Mouse (Mus musculus) MEL (cell line): ENCODE data around the gene Cpm. TPM values are rescaled to one million over a fixed set of nuclear protein-coding genes. Genes with fewer than 3 reads are reported as not detected.

Experiments used
- DNase-seq: peaks from one replicate; pipeline ENCODE4 v3.0.0; 2011; ENCODE audit warnings: low read depth, low spot score
- H3K27ac ChIP-seq: 2 replicates; pipeline ENCODE4 v1.5.1; 2012; ENCODE audit warnings: low read depth, mild to moderate bottlenecking, control low read depth, low read length, moderate library complexity; ENCODE audit not compliant: control insufficient read depth
- H3K27me3 ChIP-seq, 2 experiments: fragments of 150-350 bp in 1 of 2; sonication (generic) in 1 of 2; 2 replicates each; pipeline ENCODE4 v1.6.1; 2012; ENCODE audit warnings: low read length in 2 of 2, mild to moderate bottlenecking in 2 of 2, improper control_type of control experiment in 1 of 2, moderate library complexity in 1 of 2; ENCODE audit not compliant: insufficient read depth in 2 of 2, control insufficient read depth in 1 of 2
- H3K36me3 ChIP-seq, 2 experiments: 2 replicates each; pipeline ENCODE4 v1.6.1; 2012 to 2014; ENCODE audit warnings: low read length in 2 of 2, improper control_type of control experiment in 1 of 2, inconsistent platforms in 1 of 2, mild to moderate bottlenecking in 1 of 2; ENCODE audit not compliant: insufficient read depth in 2 of 2, control insufficient read depth in 1 of 2
- H3K4me1 ChIP-seq, 2 experiments: fragments of 150-350 bp in 1 of 2; sonication (generic) in 1 of 2; 2 replicates each; pipeline ENCODE4 v1.6.1; 2012; ENCODE audit warnings: low read length in 2 of 2, improper control_type of control experiment in 1 of 2, mild to moderate bottlenecking in 1 of 2; ENCODE audit not compliant: insufficient read depth in 2 of 2, control insufficient read depth in 1 of 2
- H3K4me3 ChIP-seq, 2 experiments: fragments of 150-350 bp in 1 of 2; sonication (generic) in 1 of 2; 2 replicates each; pipeline ENCODE4 v1.5.1; 2012; ENCODE audit warnings: low read depth in 2 of 2, low read length in 2 of 2, mild to moderate bottlenecking in 2 of 2, moderate library complexity in 2 of 2, control low read depth in 1 of 2, improper control_type of control experiment in 1 of 2; ENCODE audit not compliant: control insufficient read depth in 1 of 2, insufficient read depth in 1 of 2
- H3K79me2 ChIP-seq: 2 replicates; pipeline ENCODE4 v1.6.1; 2012; ENCODE audit warnings: mild to moderate bottlenecking, low read length, moderate library complexity; ENCODE audit not compliant: control insufficient read depth, poor library complexity, insufficient read depth
- H3K9ac ChIP-seq: 2 replicates; pipeline ENCODE4 v1.6.1; 2012; ENCODE audit warnings: low read depth, mild to moderate bottlenecking, control low read depth, low read length, moderate library complexity; ENCODE audit not compliant: control insufficient read depth, poor library complexity, severe bottlenecking
- H3K9me3 ChIP-seq: fragments of 150-350 bp; sonication (generic); replicated peaks from 2 replicates; pipeline ENCODE4 v1.6.1; 2012; ENCODE audit warnings: mild to moderate bottlenecking, low read length, improper control_type of control experiment, moderate library complexity; ENCODE audit not compliant: insufficient read depth
- BHLHE40 ChIP-seq: IDR thresholded peaks from 2 replicates; pipeline ENCODE4 v1.6.1; 2012; ENCODE audit warnings: low read depth, mild to moderate bottlenecking, inconsistent platforms, low read length, improper control_type of control experiment, borderline replicate concordance
- CHD2 ChIP-seq: IDR thresholded peaks from 2 replicates; pipeline ENCODE4 v1.6.1; 2011; ENCODE audit warnings: low read length, improper control_type of control experiment
- E2F4 ChIP-seq: IDR thresholded peaks from 2 replicates; pipeline ENCODE4 v1.6.1; 2011; ENCODE audit warnings: low read depth, low read length, improper control_type of control experiment, borderline replicate concordance
- ELF1 ChIP-seq: IDR thresholded peaks from 2 replicates; pipeline ENCODE4 v1.6.1; 2014; ENCODE audit warnings: low read depth, mild to moderate bottlenecking, inconsistent platforms, low read length, improper control_type of control experiment, moderate library complexity
- EP300 ChIP-seq, 2 experiments: IDR thresholded peaks; 2 replicates each; pipeline ENCODE4 v1.6.1; 2011; ENCODE audit warnings: improper control_type of control experiment in 2 of 2, low read length in 2 of 2, low read depth in 1 of 2, mild to moderate bottlenecking in 1 of 2
- ETS1 ChIP-seq: IDR thresholded peaks from 2 replicates; pipeline ENCODE4 v1.6.1; 2012; ENCODE audit warnings: low read depth, mild to moderate bottlenecking, inconsistent platforms, low read length, improper control_type of control experiment, moderate library complexity
- GATA1 ChIP-seq: IDR thresholded peaks from 2 replicates; pipeline ENCODE4 v1.6.1; 2011; ENCODE audit warnings: low read depth, low read length, improper control_type of control experiment
- JUND ChIP-seq: IDR thresholded peaks from 2 replicates; pipeline ENCODE4 v1.6.1; 2011; ENCODE audit warnings: low read depth, mild to moderate bottlenecking, improper control_type of control experiment, low read length
- KAT2A ChIP-seq: conservative IDR thresholded peaks from 2 replicates; pipeline ENCODE4 v1.6.1; 2012; ENCODE audit warnings: low read depth, low read length, improper control_type of control experiment, inconsistent platforms
- MAFK ChIP-seq: IDR thresholded peaks from 2 replicates; pipeline ENCODE4 v1.6.1; 2011; ENCODE audit warnings: low read depth, mild to moderate bottlenecking, low read length, improper control_type of control experiment, borderline replicate concordance
- MEF2A ChIP-seq: IDR thresholded peaks from 2 replicates; pipeline ENCODE4 v1.6.1; 2014; ENCODE audit warnings: low read depth, mild to moderate bottlenecking, inconsistent platforms, low read length, improper control_type of control experiment; ENCODE audit not compliant: poor library complexity, insufficient replicate concordance, severe bottlenecking; ENCODE audit errors: extremely low read depth
- MXI1 ChIP-seq: IDR thresholded peaks from 2 replicates; pipeline ENCODE4 v1.6.1; 2011; ENCODE audit warnings: mild to moderate bottlenecking, low read depth, low read length, improper control_type of control experiment
- NELFE ChIP-seq: IDR thresholded peaks from 2 replicates; pipeline ENCODE4 v1.6.1; 2011; ENCODE audit warnings: low read depth, low read length, improper control_type of control experiment
- POLR2A ChIP-seq, 2 experiments: IDR thresholded peaks; 2 replicates each; pipeline ENCODE4 v1.6.1; 2011 to 2012; ENCODE audit warnings: low read length in 2 of 2, mild to moderate bottlenecking in 2 of 2, control low read depth in 1 of 2, improper control_type of control experiment in 1 of 2, low read depth in 1 of 2, moderate library complexity in 1 of 2; ENCODE audit not compliant: control insufficient read depth in 1 of 2, insufficient read depth in 1 of 2, poor library complexity in 1 of 2
- RAD21 ChIP-seq: IDR thresholded peaks from 2 replicates; pipeline ENCODE4 v1.6.1; 2011; ENCODE audit warnings: mild to moderate bottlenecking, low read depth, low read length, improper control_type of control experiment
- SMC3 ChIP-seq: IDR thresholded peaks from 2 replicates; pipeline ENCODE4 v1.6.1; 2011; ENCODE audit warnings: low read depth, low read length, improper control_type of control experiment
- TAL1 ChIP-seq: IDR thresholded peaks from 2 replicates; pipeline ENCODE4 v1.6.1; 2012; ENCODE audit warnings: mild to moderate bottlenecking, inconsistent platforms, low read length, moderate library complexity, mixed read lengths
- TBP ChIP-seq: IDR thresholded peaks from 2 replicates; pipeline ENCODE4 v1.8.0; 2011; ENCODE audit warnings: low read depth, low read length, improper control_type of control experiment
- UBTF ChIP-seq: IDR thresholded peaks from 2 replicates; pipeline ENCODE4 v1.6.1; 2012; ENCODE audit warnings: low read depth, mild to moderate bottlenecking, inconsistent platforms, low read length, improper control_type of control experiment, moderate library complexity, borderline replicate concordance; ENCODE audit not compliant: insufficient read depth
- USF1 ChIP-seq: IDR thresholded peaks from 2 replicates; pipeline ENCODE4 v1.6.1; 2014; ENCODE audit warnings: low read depth, mild to moderate bottlenecking, inconsistent platforms, low read length, improper control_type of control experiment, moderate library complexity
- USF2 ChIP-seq, 2 experiments: IDR thresholded peaks; 2 replicates each; pipeline ENCODE4 v1.6.1; 2011 to 2012; ENCODE audit warnings: improper control_type of control experiment in 2 of 2, low read length in 2 of 2, borderline replicate concordance in 1 of 2, inconsistent platforms in 1 of 2, low read depth in 1 of 2, mild to moderate bottlenecking in 1 of 2; ENCODE audit not compliant: insufficient read depth in 1 of 2
- ZKSCAN1 ChIP-seq: IDR thresholded peaks from 2 replicates; pipeline ENCODE4 v1.6.1; 2012; ENCODE audit warnings: low read depth, mild to moderate bottlenecking, inconsistent platforms, low read length, improper control_type of control experiment, moderate library complexity
- polyA plus RNA-seq, 2 experiments: library from polyadenylated mRNA; stranded (reverse) in 1 of 2; unstranded in 1 of 2; fragments of >175 nt in 1 of 2; fragments of >200 nt in 1 of 2; gene quantifications; 2 replicates each; pipeline versions ENCODE4 v1.2.1 to v1.2.4; 2012; ENCODE audit warnings: low replicate concordance in 2 of 2, low read depth in 1 of 2; ENCODE audit not compliant: insufficient read length in 2 of 2, insufficient read depth in 1 of 2, missing spikeins in 1 of 2
- total RNA-seq: library from RNA; depleted of rRNA; stranded (reverse); fragments of 300-350 nt; gene quantifications from 2 replicates; pipeline ENCODE4 v1.2.3, GENCODE M21; 2012

The Cpm gene
- total and polyA plus RNA-seq, 3 experiments: 0.04 to 0.40 TPM; not detected in 1

DNA sequence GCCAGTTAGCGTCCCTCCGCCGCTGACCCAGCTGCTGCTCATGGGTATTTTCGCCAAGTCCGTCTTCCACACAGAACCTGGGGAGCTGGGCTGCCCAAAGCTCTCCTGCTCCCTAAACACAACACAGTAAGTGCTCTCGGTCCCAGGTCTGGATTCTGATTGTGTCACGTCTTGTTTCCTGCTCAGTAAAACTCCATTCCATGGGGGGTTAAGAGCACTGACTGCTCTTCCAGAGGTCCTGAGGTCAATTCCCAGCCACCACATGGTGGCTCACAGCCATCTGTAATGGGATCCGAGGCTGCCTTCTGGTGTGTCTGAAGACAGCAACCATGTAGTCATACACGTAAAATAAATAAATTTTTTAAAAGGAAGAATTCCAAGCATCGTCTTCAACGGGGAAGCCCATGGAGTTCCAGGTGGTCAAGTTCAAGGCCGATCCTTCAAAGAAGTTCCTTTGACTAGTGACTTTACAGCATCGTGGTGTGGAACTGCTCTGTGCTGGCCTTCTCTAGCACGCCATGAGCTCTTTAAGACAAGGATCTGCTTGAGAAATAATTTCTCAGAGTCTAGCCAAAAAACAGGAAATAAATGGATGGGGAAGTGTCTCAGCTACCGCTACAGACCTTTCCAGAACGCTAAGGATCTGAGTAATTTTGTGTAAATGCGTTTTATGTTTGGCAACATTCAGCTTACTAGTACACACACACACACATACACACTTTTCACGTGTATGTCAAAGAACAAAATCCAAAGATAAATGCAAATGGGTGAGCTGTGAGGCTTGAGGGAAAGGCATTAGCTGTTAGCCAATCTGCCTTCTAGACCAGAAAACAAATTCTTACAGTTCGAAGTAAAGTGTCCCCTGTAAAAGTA is 55.2 kb downstream of the Cpm start:
- H3K9ac ChIP-seq: no peak overlapping the region
- no peaks in the 10 kb centered on the region for H3K4me1 ChIP-seq
- no peak overlapping the region for H3K4me3 ChIP-seq
- H3K79me2 ChIP-seq: no peaks in the 10 kb centered on the region
- no peaks in the 10 kb centered on the region for H3K27me3 ChIP-seq
- no peak overlapping the region for H3K27ac ChIP-seq
- no peaks in the 10 kb centered on the region for H3K9me3 ChIP-seq
- no peaks in the 10 kb centered on the region for H3K36me3 ChIP-seq
- TF ChIP-seq CHD2: no peak
- no peak for TF ChIP-seq JUND
- no peak for TF ChIP-seq ETS1
- TF ChIP-seq TAL1: no peak
- no peak for TF ChIP-seq TBP
- TF ChIP-seq USF2 (IDR thresholded peaks at IDR 0.05; ENCODE audit: borderline replicate concordance in 1 of 2, insufficient read depth in 1 of 2, low read depth in 1 of 2, low read length in 2 of 2): no peak
- no peak for TF ChIP-seq POLR2A (IDR thresholded peaks at IDR 0.05; ENCODE audit: control insufficient read depth in 1 of 2, insufficient read depth in 1 of 2, low read depth in 1 of 2, low read length in 2 of 2, poor library complexity in 1 of 2)
- TF ChIP-seq GATA1: no peak
- TF ChIP-seq ELF1: no peak
- no peak for TF ChIP-seq EP300 (IDR thresholded peaks at IDR 0.05; ENCODE audit: low read depth in 1 of 2, low read length in 2 of 2)
- TF ChIP-seq KAT2A: no peak
- no peak for TF ChIP-seq UBTF
- TF ChIP-seq MAFK: no peak
- no peak for TF ChIP-seq NELFE
- no peak for TF ChIP-seq MEF2A
- no peak for TF ChIP-seq ZKSCAN1
- TF ChIP-seq E2F4: no peak
- DNase-seq: no peak

DNA sequence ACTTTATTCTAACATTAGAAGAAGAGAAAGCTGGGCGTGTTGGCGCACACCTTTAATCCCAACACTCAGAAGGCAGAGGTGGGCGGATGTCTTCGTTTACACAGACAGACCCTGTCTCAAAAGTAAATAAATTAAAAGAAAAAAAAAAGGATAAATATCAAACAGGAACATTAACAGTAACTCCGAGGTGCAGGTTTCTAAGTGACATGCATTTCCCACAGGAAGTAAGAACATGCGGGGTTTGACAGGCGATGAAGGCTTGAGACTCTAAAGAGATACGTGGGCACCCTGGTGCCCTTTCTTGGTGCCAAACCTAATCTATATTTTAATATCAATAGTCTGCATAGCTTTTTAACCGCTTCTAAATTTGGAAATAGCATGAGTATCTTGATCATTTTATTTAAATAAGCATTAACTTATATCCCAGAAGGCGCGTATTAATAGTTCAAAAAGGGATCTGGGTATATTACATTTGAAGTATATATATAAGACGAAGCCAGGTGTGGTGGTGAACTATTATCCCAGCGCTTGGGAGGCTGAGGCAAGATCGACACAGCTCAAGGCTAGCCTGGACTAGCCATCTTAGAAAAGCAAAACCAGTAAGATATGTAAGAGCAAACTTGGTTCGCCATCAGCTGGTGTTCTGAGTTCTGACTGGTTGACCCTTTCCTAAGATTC is 56.0 kb downstream of the Cpm start:
- H3K36me3 ChIP-seq: peaks cover 0 to 2% of the 10 kb centered on the region in 2 experiments; a peak in 2 of 4 replicates
- no peak for TF ChIP-seq UBTF
- TF ChIP-seq GATA1: no peak
- TF ChIP-seq MAFK: no peak
- no peak for TF ChIP-seq ZKSCAN1
- no peak for TF ChIP-seq E2F4
- no peak for TF ChIP-seq BHLHE40
- no peak for TF ChIP-seq USF1
- no peak for TF ChIP-seq CHD2
- TF ChIP-seq SMC3: no peak
- TF ChIP-seq RAD21: no peak
- no peak for TF ChIP-seq ETS1
- no peak for TF ChIP-seq MEF2A
- TF ChIP-seq MXI1: no peak
- TF ChIP-seq NELFE: no peak
- H3K4me3 ChIP-seq: no peak overlapping the region
- no peak for DNase-seq
- H3K27me3 ChIP-seq: no peaks in the 10 kb centered on the region
- no peaks in the 10 kb centered on the region for H3K79me2 ChIP-seq
- H3K27ac ChIP-seq: no peak overlapping the region
- no peaks in the 10 kb centered on the region for H3K4me1 ChIP-seq
- H3K9me3 ChIP-seq: no peaks in the 10 kb centered on the region
- no peak overlapping the region for H3K9ac ChIP-seq
